Mouse (Mus musculus): ENCODE data around the gene Gm10354. TPM values are rescaled to one million over a fixed set of nuclear protein-coding genes. Genes with fewer than 3 reads are reported as not detected.

The Gm10354 gene
- polyA plus RNA-seq (2012; rRNA removed; ENCODE audit: low replicate concordance) = not detected in 2 replicates

DNA sequence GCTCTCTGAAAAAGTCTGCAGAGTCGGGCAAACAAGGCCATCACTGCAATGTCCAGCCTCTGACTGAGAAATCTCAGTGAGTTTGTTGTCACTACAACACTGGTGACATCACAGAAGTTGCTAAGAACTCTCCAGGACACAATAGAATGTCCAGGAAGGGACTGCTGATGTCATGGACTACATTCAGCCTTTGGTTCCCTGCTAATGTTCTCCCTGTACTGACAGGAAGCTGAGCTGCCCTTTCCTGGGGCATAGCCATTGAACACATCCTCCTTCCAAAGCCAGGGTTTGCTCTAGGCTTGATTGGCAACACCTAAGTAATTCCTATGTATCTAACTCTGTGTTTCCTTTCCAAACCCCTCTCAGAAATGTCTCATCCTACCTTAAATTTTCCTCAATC, at the start of gene Gm10354:
Gene Gm10354, minus strand, starts transcription at position 101 of the 400 bp plus-strand sequence.

GRCm38 (mm10) chr5:14938329-14938728, 40.4 kb downstream of the Gm10354 start, which contains the start of gene Speer4e:
TSS of gene Speer4e (minus strand) at chr5:14938429.

Other genes with a start within 250 kb of the Gm10354 start
- not detected in 2 replicates for gene Gm9758, start 64.0 kb downstream of the Gm10354 start, polyA plus RNA-seq (2012; rRNA removed; ENCODE audit: low replicate concordance)
- gene Speer4e, start 40.5 kb downstream of the Gm10354 start, polyA plus RNA-seq (2012; rRNA removed; ENCODE audit: low replicate concordance) = not detected in 2 replicates
- gene Gm17019, start 54.1 kb upstream of the Gm10354 start, polyA plus RNA-seq (2012; rRNA removed; ENCODE audit: low replicate concordance) = not detected in 2 replicates